Mouse (Mus musculus) lung, adult 18-20 months (tissue): ENCODE measurements at regions not wholly inside any gene's neighbourhood (a gene's known extent, or its start where the extent isn't known, plus 50 kb on each side); places are given as distances from the start of the nearest gene placed in this dataset.

Experiments used
- DNase-seq, 2 experiments: peaks; one replicate each; pipeline ENCODE4 v3.0.0; 2022; ENCODE audit warnings: mixed read lengths in 2 of 2

DNA sequence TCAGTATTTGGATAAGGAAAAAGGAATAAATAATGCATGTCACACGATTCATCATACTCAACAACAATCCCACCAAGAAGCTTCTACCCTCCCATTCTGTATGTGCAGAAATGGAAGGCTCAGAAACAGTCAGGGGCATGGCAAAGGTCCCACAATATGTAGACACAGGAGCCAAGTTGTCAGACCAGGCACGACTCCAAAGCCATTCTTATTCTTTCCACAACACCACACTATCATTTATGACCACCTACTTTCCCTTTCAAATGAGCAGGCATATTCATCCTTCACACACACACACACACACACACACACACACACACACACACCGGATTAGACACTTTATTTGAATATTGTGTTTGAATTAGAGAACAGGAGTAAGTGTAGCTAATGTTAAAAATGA lies 232.0 kb downstream of the Rab28 start:
- DNase-seq: no peak

GRCm38 (mm10) chr5:41445512-41446005 lies 262.4 kb downstream of the Rab28 start:
- no peak for DNase-seq

DNA sequence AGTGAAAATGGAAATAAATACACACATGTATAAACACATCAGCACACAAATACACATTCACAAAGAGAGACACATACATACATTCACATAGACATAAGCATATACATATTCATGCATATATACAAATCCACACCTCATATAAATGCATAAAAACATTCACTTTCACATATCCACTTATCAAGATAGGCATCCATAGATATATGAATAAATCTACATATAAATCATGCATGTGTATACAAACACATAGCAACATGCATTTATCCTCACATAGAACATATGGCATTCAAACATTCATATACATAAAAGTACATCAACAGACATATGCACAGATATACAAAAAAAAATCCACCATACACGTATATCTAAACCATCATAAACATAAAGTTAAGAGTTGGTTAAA lies 266.9 kb downstream of the Rab28 start:
- DNase-seq: no peak

DNA sequence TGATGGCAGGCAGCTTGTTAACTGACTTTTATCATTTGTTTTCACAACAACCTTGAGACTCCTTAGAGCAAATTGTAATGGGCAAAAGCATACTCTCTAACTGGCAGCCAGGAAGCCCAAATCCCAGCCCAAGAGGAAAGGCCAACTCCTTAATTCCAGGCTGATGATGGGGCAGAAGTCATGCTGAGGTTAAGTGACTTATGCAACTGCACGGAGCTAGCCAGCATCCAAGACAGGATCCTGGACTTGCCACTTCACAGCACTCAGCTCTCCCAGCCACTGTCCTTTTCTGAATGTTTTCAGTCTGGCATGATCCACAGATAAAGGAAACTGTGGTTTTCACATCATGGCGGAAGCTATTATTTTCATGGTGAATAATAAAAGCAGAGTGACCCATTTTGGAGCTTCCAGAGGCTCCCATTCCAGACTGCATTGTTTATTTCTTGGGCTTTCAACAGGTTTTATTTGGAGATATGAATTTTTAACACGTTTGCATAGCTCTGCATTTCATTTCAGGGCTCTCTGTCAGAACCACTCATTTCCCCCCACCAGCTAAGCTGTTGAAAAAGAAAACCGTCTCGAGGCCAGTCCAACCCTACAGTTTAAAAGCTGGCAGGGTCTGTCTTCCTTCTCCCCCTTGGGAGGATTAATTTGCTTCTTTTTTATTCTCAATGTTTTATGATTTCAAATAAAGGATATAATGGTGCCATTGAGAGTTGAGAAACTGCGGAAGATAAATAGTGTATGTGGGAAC lies 288.7 kb downstream of the Rab28 start:
- peak; percentile 5 to 23 for DNase-seq

DNA sequence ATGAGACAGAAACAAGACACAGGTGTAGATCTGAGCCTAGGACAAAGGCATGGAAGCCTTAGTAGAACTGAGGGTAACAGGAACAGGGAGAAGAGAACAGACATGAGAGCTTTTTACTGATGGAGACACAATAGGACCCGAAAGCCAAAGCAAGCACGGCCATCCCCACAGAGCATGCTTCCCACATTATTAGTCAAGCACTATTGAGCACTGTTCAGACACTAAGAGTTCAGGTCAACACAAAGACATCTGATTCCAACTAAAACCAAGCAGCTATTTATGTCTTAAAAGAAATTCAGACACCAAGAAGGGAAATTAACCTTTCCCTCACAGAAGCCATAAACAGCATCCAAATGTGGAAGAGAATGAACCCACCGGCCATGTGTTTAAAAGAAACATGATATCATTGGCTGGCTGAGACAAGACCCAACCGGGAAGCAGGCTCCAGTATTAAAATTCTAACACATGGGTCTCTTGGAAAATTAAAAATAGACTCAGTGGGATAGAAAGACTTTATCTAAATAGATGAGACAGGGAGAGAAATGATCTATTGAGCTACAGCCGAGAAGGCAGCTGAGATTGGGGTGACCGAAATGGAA lies 298.8 kb downstream of the Rab28 start:
- DNase-seq: no peak

GRCm38 (mm10) chr5:41392802-41393234 lies 315.1 kb downstream of the Rab28 start:
- no peak for DNase-seq

DNA sequence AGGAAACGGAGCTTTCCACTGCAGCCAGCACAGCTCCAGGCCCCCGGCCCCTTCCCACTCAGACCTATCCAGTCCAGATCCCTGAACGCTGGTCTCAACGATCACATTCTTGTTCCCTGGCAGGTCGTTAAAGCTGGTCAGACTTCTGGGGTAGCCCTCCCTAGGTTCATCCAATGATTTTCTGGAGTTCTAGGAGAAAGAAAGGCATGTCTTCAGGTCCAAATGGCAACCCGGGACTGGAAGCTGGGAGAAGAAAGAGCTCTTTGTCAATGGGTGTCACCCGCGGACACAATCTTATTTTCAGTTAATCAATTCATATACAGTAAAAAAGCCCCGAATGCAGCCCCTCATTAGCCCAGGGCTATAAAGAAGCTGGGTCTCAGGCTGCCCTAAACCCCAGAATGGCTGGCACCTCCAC lies 315.8 kb downstream of the Rab28 start:
- DNase-seq: no peak

GRCm38 (mm10) chr5:41373409-41373808 lies 334.5 kb downstream of the Rab28 start:
- DNase-seq: no peak

DNA sequence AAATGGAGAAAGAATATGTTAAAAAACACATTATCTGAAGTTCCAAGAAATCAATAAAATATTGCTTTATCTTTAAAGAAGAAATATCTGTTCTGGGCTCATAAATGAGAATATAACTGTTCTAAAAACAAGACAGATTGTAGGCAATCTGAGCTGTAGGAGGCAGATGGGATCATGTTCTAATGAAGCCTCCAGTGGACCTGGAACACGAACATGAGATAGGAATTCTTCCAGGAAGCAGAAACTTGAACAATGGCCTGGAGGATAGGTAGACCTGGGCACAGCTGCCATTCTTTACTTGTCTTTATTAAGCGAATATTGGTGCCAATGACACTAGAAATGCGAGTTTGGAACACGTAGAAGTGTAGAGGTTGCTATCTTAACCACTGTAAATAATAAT lies 336.5 kb downstream of the Rab28 start:
- no peak for DNase-seq

- DNase-seq: no peak
These were observed 337.6 kb downstream of the Rab28 start for GRCm38 (mm10) chr5:41370356-41370755.

DNA sequence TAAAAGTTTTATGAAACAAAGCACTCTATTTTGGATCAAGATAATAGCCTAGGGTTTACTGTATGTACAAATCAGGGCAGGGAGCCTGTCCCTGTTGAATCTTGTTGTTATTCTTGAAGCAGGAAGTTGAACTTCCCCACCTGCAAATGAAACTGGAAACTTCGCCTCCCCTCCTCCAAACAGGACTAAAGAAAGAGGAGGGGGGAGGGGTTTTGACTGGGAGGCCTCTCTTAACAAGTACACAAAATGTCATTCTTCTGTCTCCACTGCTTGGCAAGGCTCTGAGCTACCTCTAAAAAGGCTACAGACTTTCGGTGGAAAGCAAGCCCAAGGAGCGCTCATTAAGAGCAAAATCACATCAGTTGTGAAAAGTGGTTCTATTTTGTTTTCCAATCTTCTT lies 338.1 kb downstream of the Rab28 start:
- peak in 1 of 2 experiments; percentile 1 for DNase-seq

DNA sequence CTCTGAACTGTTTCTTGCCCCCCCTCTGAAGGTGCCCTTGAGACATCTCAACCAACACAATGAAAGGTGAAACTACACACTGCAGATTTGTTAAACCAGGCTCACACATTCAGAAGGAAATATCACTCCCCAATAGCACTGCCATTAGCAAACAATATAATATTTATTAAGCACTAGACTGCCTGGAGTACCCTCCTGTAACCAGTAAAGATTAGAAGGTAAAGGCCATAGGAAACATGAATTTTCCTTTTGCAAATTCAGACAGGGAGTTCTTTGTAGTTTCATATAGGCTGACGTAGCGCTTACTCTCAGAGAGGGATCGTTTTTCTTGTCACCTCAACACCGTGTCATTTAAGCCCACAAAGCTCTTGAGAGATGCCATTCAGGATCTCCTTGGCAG lies 342.1 kb downstream of the Rab28 start:
- no peak for DNase-seq

DNA sequence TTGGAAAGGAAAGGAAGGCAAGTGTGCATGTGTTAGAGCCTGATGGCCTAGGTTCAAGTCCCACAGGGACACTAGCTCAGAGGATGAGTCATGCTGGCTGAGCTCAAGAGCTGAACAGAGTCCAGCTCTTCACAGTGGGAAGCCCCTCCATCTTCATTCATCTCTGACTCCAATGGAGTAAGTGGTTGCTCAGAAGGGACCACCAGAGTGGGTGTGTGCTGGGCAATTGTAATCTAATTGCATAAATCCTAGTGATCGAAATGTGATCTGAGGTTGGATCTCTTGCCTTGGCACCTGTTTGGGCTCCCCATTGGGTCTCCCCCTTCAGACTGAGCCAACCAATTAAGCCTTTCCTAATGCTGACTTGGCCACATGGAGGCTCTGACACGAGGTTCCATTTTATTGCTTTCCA lies 359.5 kb downstream of the Rab28 start:
- DNase-seq: no peak

DNA sequence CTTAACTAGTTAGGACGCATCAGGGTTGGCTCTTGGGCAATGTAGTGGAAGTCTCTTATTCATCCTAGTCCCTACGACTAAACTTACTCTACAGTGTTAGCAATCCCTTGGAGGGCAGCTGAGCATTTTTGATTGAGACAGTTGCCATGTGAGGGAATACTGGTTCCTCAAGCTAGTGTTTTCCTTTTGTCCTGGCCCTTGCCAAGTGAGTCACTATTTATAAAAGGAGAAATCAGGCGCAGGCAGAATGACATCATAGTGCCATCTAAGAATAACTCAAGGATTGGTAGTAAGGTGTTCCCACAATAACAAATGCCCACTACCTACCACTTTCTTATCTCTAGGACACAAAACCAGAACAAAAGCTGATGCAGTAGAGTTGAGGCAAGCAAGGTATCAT lies 360.5 kb downstream of the Rab28 start:
- DNase-seq: no peak

DNA sequence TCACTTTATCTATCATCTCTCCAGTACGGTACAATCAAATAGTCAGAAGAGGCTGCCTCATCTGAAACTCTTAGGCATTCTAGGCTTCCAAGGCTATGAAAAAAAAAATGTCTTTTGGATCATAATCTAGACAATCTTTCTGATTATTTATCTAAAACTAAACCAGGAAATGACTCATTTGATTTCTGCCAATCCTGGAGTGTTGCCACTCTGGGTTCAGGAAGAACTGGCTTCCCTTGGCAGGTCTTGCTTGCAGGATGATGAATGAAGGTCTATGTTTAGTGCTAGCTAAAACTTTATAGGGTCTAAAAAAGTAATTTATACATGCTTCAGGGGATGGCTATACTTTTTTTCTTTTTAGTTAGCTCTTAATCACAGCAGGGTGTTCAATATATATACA lies 367.4 kb downstream of the Rab28 start:
- DNase-seq: peak in 1 of 2 experiments; percentile 1

- no peak for DNase-seq
These were observed 411.5 kb downstream of the Rab28 start for GRCm38 (mm10) chr5:41296440-41296839.

- no peak for DNase-seq
These were observed 441.2 kb downstream of the Rab28 start for GRCm38 (mm10) chr5:41266731-41267130.

DNA sequence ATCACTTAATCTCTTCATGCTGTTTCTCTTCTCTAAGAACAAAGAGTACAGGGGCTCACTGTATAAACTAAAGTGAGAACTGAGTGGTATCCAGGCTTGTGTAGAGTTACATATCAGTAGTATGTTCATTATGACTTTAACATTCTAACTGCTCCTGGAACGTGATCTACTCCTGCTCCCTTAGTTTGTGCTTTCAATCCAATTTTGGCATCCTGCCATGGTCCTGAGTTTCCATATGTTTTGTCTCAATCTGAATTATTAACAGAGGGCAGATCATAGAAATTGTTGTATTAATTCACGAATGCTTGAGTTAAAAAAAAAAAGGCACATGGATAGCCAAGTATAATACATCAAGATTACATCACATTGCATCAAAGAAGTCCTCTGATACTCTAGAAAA lies 441.6 kb downstream of the Rab28 start:
- DNase-seq: no peak

GRCm38 (mm10) chr5:41261654-41262237 lies 446.2 kb downstream of the Rab28 start:
- DNase-seq: no peak
